Mouse (Mus musculus) central nervous system, embryonic 14 days (tissue): ENCODE data around the gene Rbfox2. TPM values are rescaled to one million over a fixed set of nuclear protein-coding genes. Genes with fewer than 3 reads are reported as not detected.

Source experiments
- polyA plus RNA-seq: library from polyadenylated mRNA; depleted of rRNA; stranded (reverse); fragments of >200 nt; gene quantifications from 2 replicates; pipeline ENCODE4 v1.2.3, GENCODE M21; 2012; rRNA removed

Rbfox2 gene
- 312 and 317 TPM in 2 replicates for polyA plus RNA-seq

DNA sequence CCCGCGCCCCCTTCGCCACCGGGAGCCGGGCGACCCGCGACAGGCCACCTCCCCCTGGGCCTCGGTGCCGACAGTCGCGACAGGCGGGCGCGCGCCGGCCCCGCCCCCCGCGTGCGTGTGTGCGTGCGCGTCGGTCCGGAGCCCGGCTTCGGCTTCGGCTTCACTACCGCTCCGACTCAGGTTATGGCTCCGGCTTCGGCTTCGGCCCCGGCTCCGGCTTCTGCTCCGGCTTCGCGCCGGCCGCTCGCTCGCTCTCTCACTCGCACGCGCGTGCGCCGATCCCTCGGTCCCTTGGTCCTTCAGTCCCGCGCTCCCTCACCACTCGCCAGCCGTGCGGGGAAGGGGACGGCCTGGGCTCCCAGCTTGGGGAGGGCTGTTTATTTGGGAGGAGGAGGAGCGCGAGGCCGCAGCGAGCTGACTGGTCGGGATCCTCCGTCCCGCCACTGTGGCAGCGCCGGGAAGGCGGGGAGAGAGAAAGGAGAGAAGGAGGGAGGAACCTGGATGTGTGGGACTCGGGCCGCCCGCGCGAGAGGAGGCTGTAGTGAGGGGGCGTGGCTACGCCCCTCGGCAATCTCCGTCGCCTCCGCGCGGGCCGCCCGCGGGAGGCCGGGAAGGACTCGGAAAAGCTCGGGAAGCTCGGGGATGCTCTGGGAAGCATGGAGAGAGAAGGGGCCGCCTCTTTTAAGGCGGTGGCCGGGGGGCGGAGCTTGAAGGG lies at the start of gene Rbfox2:
Rbfox2 (minus strand) TSS at position 458 of the 715 bp plus-strand sequence.

DNA sequence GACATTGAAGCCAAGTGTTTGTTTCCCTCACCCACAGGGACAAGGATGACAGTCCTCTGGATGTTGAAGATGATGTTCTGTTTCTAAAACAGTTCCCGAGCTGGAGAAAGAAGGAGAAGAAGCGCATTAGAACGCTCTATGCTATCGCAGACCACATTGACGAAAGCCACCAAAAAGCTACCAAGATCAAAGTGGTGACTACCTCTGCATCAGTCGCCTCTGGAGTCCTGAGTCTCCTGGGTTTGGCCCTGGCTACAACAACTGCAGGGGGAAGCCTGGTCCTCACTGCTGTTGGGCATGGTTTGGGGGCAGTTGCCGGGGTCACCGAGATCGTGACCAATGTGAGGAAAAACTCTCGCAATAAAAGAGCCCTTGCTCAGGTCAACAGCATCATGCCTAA lies 256.2 kb downstream of the Rbfox2 start, which contains the start of gene Mb:
Mb (minus strand) TSS at position 101 of the 400 bp plus-strand sequence.

DNA sequence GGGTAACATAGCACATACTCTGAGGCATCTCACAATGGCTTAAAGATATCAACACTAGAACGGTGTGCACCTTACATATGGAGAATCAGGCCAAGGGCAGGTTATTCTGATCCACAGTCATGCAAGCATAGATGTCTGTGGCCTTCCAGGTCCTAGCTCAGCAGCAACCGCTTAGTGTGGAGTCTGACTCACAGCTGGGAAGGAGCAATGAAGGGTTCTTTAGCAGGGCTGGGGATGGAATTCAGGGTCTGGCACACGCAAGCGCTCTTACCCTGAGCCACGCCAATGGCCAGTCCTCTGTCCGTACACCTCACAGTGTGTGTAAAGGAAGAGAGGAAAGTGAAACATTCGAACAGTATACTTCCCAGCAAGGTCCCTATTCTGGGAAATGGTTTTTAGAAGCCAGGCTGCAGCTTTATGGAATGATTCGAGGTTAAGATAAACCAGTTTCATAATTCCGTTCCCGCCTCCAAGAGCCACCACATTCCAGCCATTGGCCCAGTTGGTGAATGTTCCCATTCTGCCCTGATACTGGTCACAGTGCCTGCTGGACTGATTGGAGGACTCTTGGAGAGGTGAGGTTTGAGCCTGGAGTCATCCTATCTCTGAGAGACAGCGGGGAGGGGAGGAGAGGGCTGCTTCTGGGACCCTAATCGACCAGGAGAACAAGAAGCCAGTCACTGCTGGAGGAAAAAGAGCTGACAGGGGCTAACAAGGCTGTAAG lies 262.0 kb downstream of the Rbfox2 start, which contains the start of gene Apol6:
Apol6 (plus strand) TSS at position 133 of the 724 bp plus-strand sequence.

Other genes starting within 250 kb of the Rbfox2 start
- gene Apol7a, start 92.1 kb upstream of the Rbfox2 start, polyA plus RNA-seq, result 0.25 TPM in 1 of 2 replicates, not detected in the other
- 0.10 TPM in 2 replicates for gene Apol9a, start 104.1 kb upstream of the Rbfox2 start, polyA plus RNA-seq
- 0.04 TPM in 1 of 2 replicates, not detected in the other for gene Apol7b, start 140.5 kb upstream of the Rbfox2 start, polyA plus RNA-seq
- gene Apol10a, start 170.0 kb upstream of the Rbfox2 start, polyA plus RNA-seq, result not detected in 2 replicates
- gene Apol11a, start 201.3 kb upstream of the Rbfox2 start, polyA plus RNA-seq, result not detected in 2 replicates
- gene Apol7c, start 226.3 kb upstream of the Rbfox2 start, polyA plus RNA-seq, result 0.04 and 0.06 TPM in 2 replicates